Mouse (Mus musculus) cortical plate, adult 2 months (tissue): ENCODE results near the gene Ago1. TPM values are rescaled to one million over a fixed set of nuclear protein-coding genes. Genes with fewer than 3 reads are reported as not detected.

Source experiments
- H3K27ac ChIP-seq: fragments of 200-500 bp; 2 replicates; pipeline ENCODE4 v1.5.1; 2012; ENCODE audit warnings: low read length, control low read depth, inconsistent platforms; ENCODE audit not compliant: insufficient read depth
- H3K4me1 ChIP-seq: fragments of 200-500 bp; 2 replicates; pipeline ENCODE4 v1.6.1; 2011; ENCODE audit warnings: low read length; ENCODE audit not compliant: control insufficient read depth, insufficient read depth
- H3K4me3 ChIP-seq: fragments of 200-500 bp; 2 replicates; pipeline ENCODE4 v1.5.1; 2011; ENCODE audit warnings: mild to moderate bottlenecking, low read length, control low read depth; ENCODE audit not compliant: insufficient read depth
- CTCF ChIP-seq: fragments of 200-500 bp; IDR thresholded peaks from 2 replicates; pipeline ENCODE4 v1.5.1; 2011; ENCODE audit warnings: mild to moderate bottlenecking, control low read depth, low read length; ENCODE audit not compliant: insufficient read depth; ENCODE audit errors: extremely low read depth
- POLR2A ChIP-seq: fragments of 200-500 bp; IDR thresholded peaks from 2 replicates; pipeline ENCODE4 v1.6.1; 2011; ENCODE audit warnings: mild to moderate bottlenecking, low read length, control low read depth; ENCODE audit not compliant: insufficient read depth; ENCODE audit errors: extremely low read depth
- polyA plus RNA-seq: library from polyadenylated mRNA; depleted of rRNA; stranded (reverse); fragments of >200 nt; gene quantifications from 2 replicates; pipeline ENCODE4 v1.2.3, GENCODE M21; 2012; rRNA removed

Gene Ago1
- polyA plus RNA-seq, 1 experiment, result 28.0 TPM

GRCm38 (mm10) chr4:126429347-126430079, 38.9 kb downstream of the Ago1 start, which contains the start of gene Ago3:
Gene Ago3, minus strand, starts transcription at chr4:126429556.
- peak within 1 kb of the TSS; percentile 75 for H3K4me3 ChIP-seq
- H3K27ac ChIP-seq, result peak within 1 kb of the TSS; percentile 71
- TF ChIP-seq CTCF (no peak), POLR2A (peak; percentile 69)
- peaks cover 2% of the 10 kb centered on the region; the same call in 1 of the 2 replicates for H3K4me1 ChIP-seq

DNA sequence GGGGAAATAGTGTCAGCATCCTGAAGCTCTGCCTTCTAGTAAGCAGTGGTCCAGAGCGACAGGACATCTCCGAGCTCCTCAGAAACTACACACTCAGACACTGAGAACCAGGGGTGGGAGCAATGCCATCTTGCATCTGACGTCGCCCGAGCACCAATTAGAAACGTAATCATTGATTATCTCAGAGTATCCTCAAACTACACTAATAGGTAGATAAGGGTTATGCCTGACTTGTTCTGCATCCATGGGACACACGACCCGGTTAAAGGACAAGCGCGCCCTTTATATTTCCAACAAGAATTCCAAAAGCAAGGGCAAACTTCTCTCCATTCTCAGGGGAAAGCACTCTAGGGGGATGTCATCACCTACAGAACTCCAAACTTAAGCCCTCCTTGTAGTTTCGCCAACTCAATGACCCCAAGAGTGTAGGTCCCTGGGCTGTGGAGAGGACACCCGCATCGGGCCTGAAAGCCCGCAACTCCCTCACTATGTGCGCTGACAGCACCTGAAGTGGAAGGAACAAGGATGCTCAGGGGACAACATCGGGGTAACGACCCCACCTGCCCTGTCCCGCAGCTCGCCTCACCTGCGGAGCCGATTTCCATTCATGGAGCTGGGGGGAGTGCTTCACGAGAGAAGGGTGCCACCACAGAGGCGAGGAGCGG, 39.6 kb downstream of the Ago1 start:
- H3K4me3 ChIP-seq, result peak overlapping the region; percentile 75
- H3K27ac ChIP-seq, result peak overlapping the region; percentile 51
- peaks cover 2% of the 10 kb centered on the region; the same call in 1 of the 2 replicates for H3K4me1 ChIP-seq
- TF ChIP-seq CTCF (no peak), POLR2A (no peak)

GRCm38 (mm10) chr4:126423866-126424265, 44.5 kb downstream of the Ago1 start:
- Histone ChIP-seq H3K4me1 (no peaks in the 10 kb centered on the region), H3K4me3 (no peak overlapping the region), H3K27ac (no peak overlapping the region)
- TF ChIP-seq POLR2A (no peak), CTCF (no peak)

GRCm38 (mm10) chr4:126415707-126416106, 52.7 kb downstream of the Ago1 start:
- Histone ChIP-seq H3K27ac (no peak overlapping the region), H3K4me3 (no peak overlapping the region)
- TF ChIP-seq CTCF, result no peak
- no peak for TF ChIP-seq POLR2A

GRCm38 (mm10) chr4:126412526-126412925, 55.9 kb downstream of the Ago1 start:
- TF ChIP-seq POLR2A (no peak), CTCF (no peak)

More at GRCm38 (mm10) chr4:126415707-126416106, 52.7 kb downstream of the Ago1 start:
- H3K4me1 ChIP-seq, result no peaks in the 10 kb centered on the region

More at GRCm38 (mm10) chr4:126412526-126412925, 55.9 kb downstream of the Ago1 start:
- no peaks in the 10 kb centered on the region for H3K4me1 ChIP-seq
- H3K27ac ChIP-seq, result no peak overlapping the region
- H3K4me3 ChIP-seq, result no peak overlapping the region

Other genes starting within 250 kb of the Ago1 start
- 206 and 215 TPM in 2 replicates for gene Map7d1, start 212.2 kb downstream of the Ago1 start, polyA plus RNA-seq
- gene Trappc3, start 206.3 kb downstream of the Ago1 start, polyA plus RNA-seq, result 111 and 117 TPM in 2 replicates
- gene Col8a2, start 181.8 kb downstream of the Ago1 start, polyA plus RNA-seq, result 0.36 and 0.52 TPM in 2 replicates
- gene Adprhl2, start 146.9 kb downstream of the Ago1 start, polyA plus RNA-seq, result 37.7 and 40.3 TPM in 2 replicates
- 3.8 and 5.7 TPM in 2 replicates for gene Tekt2, start 142.9 kb downstream of the Ago1 start, polyA plus RNA-seq
- 11.3 and 11.4 TPM in 2 replicates for gene Ago3, start 39.0 kb downstream of the Ago1 start, polyA plus RNA-seq
- gene Ago4, start 64.9 kb upstream of the Ago1 start, polyA plus RNA-seq, result 5.6 and 6.5 TPM in 2 replicates
- gene Clspn, start 88.4 kb upstream of the Ago1 start, polyA plus RNA-seq, result 0.62 and 0.77 TPM in 2 replicates
- 63.3 and 63.5 TPM in 2 replicates for gene 5730409E04Rik, start 141.2 kb upstream of the Ago1 start, polyA plus RNA-seq
- 154 and 166 TPM in 2 replicates for gene Psmb2, start 209.0 kb upstream of the Ago1 start, polyA plus RNA-seq